Mouse (Mus musculus) midbrain, postnatal 0 days (tissue): ENCODE measurements around the gene Eprs. TPM values are rescaled to one million over a fixed set of nuclear protein-coding genes. Genes with fewer than 3 reads are reported as not detected.

Source experiments
- ATAC-seq: fragments of 200-750 bp; cut with Nextera tagmentation; 2 replicates; pipeline ENCODE4 v1.8.0; 2017; ENCODE audit warnings: moderate number of reproducible peaks, mild to moderate bottlenecking, moderate TSS enrichment, moderate library complexity; ENCODE audit not compliant: low FRiP score
- DNase-seq: peaks from one replicate; pipeline ENCODE4 v3.0.0-alpha.2; 2015; ENCODE audit warnings: low spot score
- H3K27ac ChIP-seq: fragments of 300-500 bp; sonication (generic); 2 replicates; pipeline ENCODE4 v1.5.1; 2014; ENCODE audit warnings: low read depth, mild to moderate bottlenecking, low read length, mixed read lengths
- H3K27me3 ChIP-seq: fragments of 300-500 bp; sonication (generic); 2 replicates; pipeline ENCODE4 v1.6.1; 2014; ENCODE audit warnings: low read length, control low read depth, mixed read lengths; ENCODE audit not compliant: insufficient read depth
- H3K36me3 ChIP-seq: fragments of 300-500 bp; sonication (generic); 2 replicates; pipeline ENCODE4 v1.6.1; 2014; ENCODE audit warnings: low read length, control low read depth, mixed read lengths; ENCODE audit not compliant: insufficient read depth
- H3K4me1 ChIP-seq: fragments of 300-500 bp; sonication (generic); 2 replicates; pipeline ENCODE4 v1.6.1; 2014; ENCODE audit warnings: mild to moderate bottlenecking, control low read depth, antibody characterized with exemption, low read length, mixed read lengths; ENCODE audit not compliant: insufficient read depth
- H3K4me2 ChIP-seq: fragments of 300-500 bp; sonication (generic); 2 replicates; pipeline ENCODE4 v1.6.1; 2014; ENCODE audit warnings: low read depth, mild to moderate bottlenecking, low read length, mixed read lengths; ENCODE audit not compliant: poor library complexity, severe bottlenecking
- H3K4me3 ChIP-seq: fragments of 300-500 bp; sonication (generic); 2 replicates; pipeline ENCODE4 v1.5.1; 2014; ENCODE audit warnings: low read depth, mild to moderate bottlenecking, low read length, moderate library complexity
- H3K9ac ChIP-seq: fragments of 300-500 bp; sonication (generic); replicated peaks from 2 replicates; pipeline ENCODE4 v1.6.1; 2014; ENCODE audit warnings: mild to moderate bottlenecking, low read length, moderate library complexity, mixed read lengths; ENCODE audit not compliant: poor library complexity, severe bottlenecking
- H3K9me3 ChIP-seq: fragments of 300-500 bp; sonication (generic); 2 replicates; pipeline ENCODE4 v1.6.1; 2016; ENCODE audit warnings: low read length, control low read depth
- CTCF ChIP-seq: IDR thresholded peaks from 2 replicates; pipeline ENCODE4 v1.5.1; 2016; ENCODE audit warnings: antibody characterized with exemption, mild to moderate bottlenecking
- WGBS: fragments of 180-500 bp; shearing (Covaris S2); extraction: QIAGEN DNeasy Blood & Tissue Kit; methylation state at CpG from one replicate; pipeline ENCODE4 v1.1.7; 2014; 5-methylcytosine and 5-hydroxymethylcytosine counted together
- polyA plus RNA-seq: library from polyadenylated mRNA; unstranded; fragments of >200 nt; fragmentation: Nextera tagmentation; extraction: Ambion mirVana; gene quantifications from 2 replicates; pipeline ENCODE4 v1.2.1, GENCODE M21; 2015
- total RNA-seq: library from RNA; depleted of rRNA; stranded (reverse); fragments of >200 nt; gene quantifications from 2 replicates; pipeline ENCODE4 v1.2.3, GENCODE M21; 2014

The Eprs gene
- total and polyA plus RNA-seq, 2 experiments from 2014 or later = 71.7 to 119 TPM

GRCm38 (mm10) chr1:185364183-185364540, 1.3 kb downstream of the Eprs start:
- Histone ChIP-seq H3K4me1 (peaks cover 10% of the 10 kb centered on the region; the same call in 1 of the 2 replicates), H3K9me3 (no peaks in the 10 kb centered on the region), H3K4me2 (peak overlapping the region; percentile 67), H3K9ac (peak overlapping the region; percentile 84), H3K36me3 (no peaks in the 10 kb centered on the region), H3K27me3 (no peaks in the 10 kb centered on the region), H3K27ac (peak overlapping the region; percentile 88; the same call in 1 of the 2 replicates), H3K4me3 (peak overlapping the region; percentile 92)
- no peak for TF ChIP-seq CTCF
- DNase-seq = no peak
- no peak for ATAC-seq
- 31% methylated on average over 5 of the region's 6 CpGs for WGBS

GRCm38 (mm10) chr1:185367383-185367782, 4.5 kb downstream of the Eprs start:
- Histone ChIP-seq H3K27ac (no peak overlapping the region), H3K9ac (no peak overlapping the region), H3K4me1 (peaks cover 10% of the 10 kb centered on the region; the same call in 1 of the 2 replicates), H3K4me3 (no peak overlapping the region), H3K4me2 (no peak overlapping the region), H3K27me3 (no peaks in the 10 kb centered on the region), H3K9me3 (no peaks in the 10 kb centered on the region), H3K36me3 (peaks cover 14% of the 10 kb centered on the region)
- WGBS = 89% methylated on average over 6 of the region's 6 CpGs
- no peak for ATAC-seq
- no peak for DNase-seq
- TF ChIP-seq CTCF = no peak

- 93% methylated on average over 6 of the region's 6 CpGs for WGBS
- DNase-seq (no peak), ATAC-seq (no peak)
- TF ChIP-seq CTCF = no peak
- H3K27me3 ChIP-seq = no peaks in the 10 kb centered on the region
- peaks cover 27% of the 10 kb centered on the region for H3K36me3 ChIP-seq
- H3K27ac ChIP-seq = no peak overlapping the region
- no peak overlapping the region for H3K4me2 ChIP-seq
- no peak overlapping the region for H3K4me3 ChIP-seq
- H3K9ac ChIP-seq = no peak overlapping the region
- H3K4me1 ChIP-seq = no peaks in the 10 kb centered on the region; the same call in 1 of the 2 replicates
- no peaks in the 10 kb centered on the region for H3K9me3 ChIP-seq
Measured at GRCm38 (mm10) chr1:185369979-185370378, 7.1 kb downstream of the Eprs start.

- DNase-seq = no peak
- peaks cover 54% of the 10 kb centered on the region for H3K36me3 ChIP-seq
Measured at GRCm38 (mm10) chr1:185376390-185376789, 13.5 kb downstream of the Eprs start.

GRCm38 (mm10) chr1:185377429-185377828, 14.6 kb downstream of the Eprs start:
- H3K9ac ChIP-seq = no peak overlapping the region
- no peaks in the 10 kb centered on the region for H3K27me3 ChIP-seq
- H3K4me3 ChIP-seq = no peak overlapping the region
- no peak for DNase-seq
- TF ChIP-seq CTCF = no peak
- H3K27ac ChIP-seq = no peak overlapping the region
- 97% methylated on average over 2 of the region's 2 CpGs for WGBS
- ATAC-seq = no peak
- H3K4me1 ChIP-seq = no peaks in the 10 kb centered on the region
- H3K4me2 ChIP-seq = no peak overlapping the region
- peaks cover 55% of the 10 kb centered on the region for H3K36me3 ChIP-seq
- H3K9me3 ChIP-seq = no peaks in the 10 kb centered on the region

More at GRCm38 (mm10) chr1:185376390-185376789, 13.5 kb downstream of the Eprs start:
- no peak overlapping the region for H3K4me2 ChIP-seq
- H3K4me1 ChIP-seq = no peaks in the 10 kb centered on the region
- no peak overlapping the region for H3K27ac ChIP-seq
- no peaks in the 10 kb centered on the region for H3K27me3 ChIP-seq
- no peak for TF ChIP-seq CTCF
- H3K9ac ChIP-seq = no peak overlapping the region
- H3K9me3 ChIP-seq = no peaks in the 10 kb centered on the region
- no peak overlapping the region for H3K4me3 ChIP-seq
- no peak for ATAC-seq

- H3K4me2 ChIP-seq = no peak overlapping the region
- no peaks in the 10 kb centered on the region for H3K4me1 ChIP-seq
- no peak for TF ChIP-seq CTCF
- ATAC-seq (no peak), DNase-seq (no peak)
- no peak overlapping the region for H3K9ac ChIP-seq
- 95% methylated on average over 5 of the region's 5 CpGs for WGBS
- no peaks in the 10 kb centered on the region for H3K9me3 ChIP-seq
- H3K27ac ChIP-seq = no peak overlapping the region
- H3K27me3 ChIP-seq = no peaks in the 10 kb centered on the region
- no peak overlapping the region for H3K4me3 ChIP-seq
- peaks cover 52% of the 10 kb centered on the region for H3K36me3 ChIP-seq
Measured at GRCm38 (mm10) chr1:185401615-185402014, 38.8 kb downstream of the Eprs start.
